Mouse (Mus musculus) frontal cortex, postnatal 25 days (tissue): ENCODE results near the gene Cldn7.
A peak's percentile ranks its signal among the peaks of the same experiment; 100 is the strongest.

Experiments used
- DNase-seq, 2 experiments: peaks; one replicate each; pipeline ENCODE4 v3.0.0; 2022; ENCODE audit warnings: low spot score in 2 of 2

Gene Cldn7

DNA sequence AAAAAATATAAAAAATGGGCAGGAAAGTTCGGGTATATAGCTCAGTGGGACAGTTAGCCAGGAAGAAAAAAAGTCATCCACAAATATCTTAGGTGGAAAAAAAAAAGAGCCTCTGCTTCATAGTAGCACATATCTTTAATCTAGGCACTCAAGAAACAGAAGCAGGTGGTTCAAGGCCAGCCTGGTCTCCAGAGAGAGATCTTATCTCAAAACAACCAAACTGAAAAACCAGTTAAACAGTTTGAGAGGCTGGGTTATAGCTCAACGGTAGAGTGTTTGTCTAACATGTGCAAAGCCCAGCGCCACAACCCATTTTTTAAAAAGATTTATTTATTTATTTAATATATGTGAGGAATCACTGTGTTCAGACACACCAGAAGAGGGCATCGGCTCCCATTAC lies 31.5 kb upstream of the Cldn7 start:
- no peak for DNase-seq

DNA sequence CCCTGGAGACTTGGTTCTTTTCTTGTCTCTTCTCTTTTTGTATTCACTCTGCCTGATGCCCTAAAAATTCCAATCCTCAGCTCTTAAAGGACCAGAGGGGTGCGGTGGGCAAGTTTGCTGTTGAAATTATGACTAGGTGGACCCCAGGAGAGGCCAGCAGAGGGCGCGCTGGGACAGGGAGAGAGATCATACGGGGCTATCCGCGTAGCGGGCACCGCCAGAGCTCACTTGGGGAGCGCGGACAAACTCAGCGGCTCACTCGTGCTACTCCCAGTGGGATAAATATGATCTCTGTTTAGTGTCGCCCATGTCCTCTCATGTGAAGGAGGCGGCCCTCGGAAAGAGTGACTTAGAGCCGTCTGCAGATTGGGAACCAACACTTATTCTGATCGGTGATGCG lies 30.4 kb upstream of the Cldn7 start:
- peak; percentile 79 to 84 for DNase-seq

DNA sequence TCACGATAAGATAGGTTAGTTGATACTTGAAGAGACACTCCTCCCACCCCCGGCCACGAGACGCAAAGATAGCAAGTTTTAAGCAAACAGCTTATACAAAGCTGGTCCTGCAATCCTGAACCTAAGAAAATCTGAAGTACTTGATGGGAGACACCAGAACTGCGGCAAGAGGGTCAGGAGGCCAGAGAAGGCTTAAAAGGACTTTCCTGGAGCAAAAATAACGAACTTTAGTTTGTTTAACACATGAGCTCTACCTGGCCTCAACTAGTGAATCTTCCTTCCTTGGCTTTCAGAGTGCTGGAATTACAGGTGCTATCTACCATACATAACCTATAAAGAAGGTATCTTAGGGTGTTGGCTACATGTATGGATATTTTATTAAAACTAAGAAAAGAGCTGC lies 29.9 kb upstream of the Cldn7 start:
- DNase-seq = no peak

DNA sequence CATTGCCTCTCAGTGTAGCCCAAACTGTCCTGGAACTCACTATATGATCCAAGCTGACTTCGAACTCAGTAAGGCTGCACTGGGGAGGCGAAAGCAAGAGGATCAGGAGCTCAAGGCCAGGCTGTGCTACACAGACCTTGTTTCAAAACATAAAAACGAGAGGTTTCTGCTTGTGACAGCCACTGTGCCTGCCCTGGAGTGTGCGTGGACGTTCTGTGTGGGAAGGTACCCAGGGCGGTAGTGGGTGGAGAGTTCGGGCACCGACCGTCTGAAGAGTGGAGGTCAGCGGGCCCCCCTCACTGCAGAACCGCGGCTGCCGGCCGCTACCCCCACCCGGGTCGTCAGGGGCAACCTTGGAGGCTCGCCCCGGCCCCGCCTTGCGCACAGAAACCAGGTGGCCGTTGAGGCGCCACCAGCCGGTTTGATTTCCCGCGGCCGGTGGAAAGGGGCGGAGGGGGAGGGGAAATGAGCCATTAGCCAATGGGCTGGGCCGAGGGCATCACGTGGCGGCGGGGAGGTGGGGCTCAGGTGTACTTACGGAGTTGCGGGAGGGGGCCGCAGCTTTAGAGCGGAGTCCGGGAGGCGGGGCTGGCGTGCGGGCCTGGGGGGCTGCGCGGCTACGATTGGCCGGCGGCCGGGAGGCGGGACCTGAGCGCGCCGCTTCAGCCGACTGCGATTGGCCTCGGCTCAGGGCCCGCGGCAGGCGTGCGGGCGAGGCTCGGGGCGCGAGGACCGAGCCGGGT lies 29.3 kb upstream of the Cldn7 start, which contains the start of gene Ybx2:
TSS of gene Ybx2 (plus strand) at position 660 of the 743 bp plus-strand sequence.
- peak; percentile 67 to 76 for DNase-seq

DNA sequence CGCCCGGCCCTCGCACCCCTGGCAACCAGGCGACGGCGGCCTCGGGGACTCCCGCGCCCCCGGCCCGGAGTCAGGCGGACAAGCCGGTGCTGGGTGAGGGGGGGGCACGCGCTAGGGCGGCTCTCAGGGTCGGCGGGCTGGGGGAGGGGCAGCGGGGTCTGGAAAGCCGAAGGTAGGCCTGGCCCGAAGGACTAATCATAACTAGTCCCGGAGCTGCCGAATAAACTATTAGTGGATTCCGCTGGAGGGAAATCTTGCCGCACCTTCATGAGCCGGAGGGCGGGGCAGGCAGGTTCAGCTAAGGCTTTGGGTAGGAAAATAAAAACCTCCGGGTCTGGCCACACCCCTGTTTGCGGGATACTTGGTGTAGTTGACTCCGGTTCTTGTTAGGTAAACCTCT lies 28.4 kb upstream of the Cldn7 start:
- no peak for DNase-seq

DNA sequence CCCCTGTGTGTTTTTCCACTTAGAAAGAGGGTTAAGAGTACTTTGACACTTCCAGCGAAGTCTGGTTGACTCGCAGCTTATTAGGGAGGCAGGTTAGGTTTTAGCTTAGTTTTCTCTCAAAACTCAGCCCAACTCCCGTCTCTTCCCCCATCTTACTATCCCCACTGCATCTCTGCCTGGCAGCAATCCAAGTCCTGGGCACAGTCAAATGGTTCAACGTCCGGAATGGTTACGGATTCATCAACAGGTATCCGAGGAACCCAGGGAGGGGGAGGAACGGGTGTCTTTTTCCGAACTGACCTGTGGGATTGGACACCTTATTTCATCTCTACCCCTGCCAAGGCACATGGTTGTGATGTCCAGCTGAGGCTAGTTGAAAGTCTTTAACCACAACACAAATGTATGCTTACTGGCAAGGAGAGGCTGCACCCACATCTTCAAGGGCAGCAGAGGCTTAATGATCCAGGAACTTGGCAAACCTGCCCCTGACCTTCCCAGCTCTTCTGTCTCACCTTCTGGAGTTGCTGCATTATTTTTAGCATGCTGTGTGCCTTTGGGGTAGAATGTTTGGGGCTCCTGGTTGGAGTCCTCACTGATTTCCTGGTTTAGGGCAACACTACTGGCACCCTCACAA lies 27.7 kb upstream of the Cldn7 start:
- no peak for DNase-seq

DNA sequence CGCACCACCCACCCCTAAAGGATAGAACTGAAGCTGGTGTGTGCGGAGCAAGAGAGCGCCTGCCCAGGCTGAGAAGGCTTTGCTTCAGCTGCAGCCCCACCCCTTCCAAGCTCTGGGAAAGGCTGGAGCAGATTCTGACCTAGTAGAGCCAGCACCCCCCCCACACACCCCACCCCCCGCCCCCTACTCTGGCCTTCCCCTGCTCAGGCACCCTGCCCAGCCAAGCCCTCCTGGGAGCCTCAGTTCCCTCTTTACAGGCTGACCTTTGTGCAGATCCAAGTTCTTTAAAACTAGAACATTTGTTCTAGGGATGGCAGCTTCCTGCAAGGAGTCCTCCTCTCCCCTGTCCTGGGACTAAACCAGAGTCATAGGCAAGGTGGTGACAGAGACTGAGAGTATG lies 27.2 kb upstream of the Cldn7 start:
- DNase-seq = no peak

DNA sequence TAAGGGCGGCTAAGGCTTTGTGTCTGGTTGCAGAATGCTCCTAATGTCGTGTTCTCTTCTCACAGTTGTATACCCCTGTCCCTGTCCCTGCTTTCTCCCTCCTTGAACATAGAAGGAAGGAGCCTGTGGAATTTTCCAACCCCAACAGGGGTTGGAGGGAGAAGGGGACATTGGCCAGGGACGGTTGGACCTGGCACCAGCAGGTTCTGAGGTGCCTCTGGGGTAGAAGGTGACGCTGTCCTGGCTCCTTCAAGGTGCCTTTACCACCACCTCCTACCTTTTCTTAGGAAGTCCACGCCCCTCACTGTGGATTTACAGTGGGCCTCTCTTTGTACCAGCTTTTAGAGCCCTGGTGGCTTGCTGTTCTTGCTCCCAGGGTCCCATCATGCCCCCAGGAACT lies 26.7 kb upstream of the Cldn7 start:
- DNase-seq = no peak

DNA sequence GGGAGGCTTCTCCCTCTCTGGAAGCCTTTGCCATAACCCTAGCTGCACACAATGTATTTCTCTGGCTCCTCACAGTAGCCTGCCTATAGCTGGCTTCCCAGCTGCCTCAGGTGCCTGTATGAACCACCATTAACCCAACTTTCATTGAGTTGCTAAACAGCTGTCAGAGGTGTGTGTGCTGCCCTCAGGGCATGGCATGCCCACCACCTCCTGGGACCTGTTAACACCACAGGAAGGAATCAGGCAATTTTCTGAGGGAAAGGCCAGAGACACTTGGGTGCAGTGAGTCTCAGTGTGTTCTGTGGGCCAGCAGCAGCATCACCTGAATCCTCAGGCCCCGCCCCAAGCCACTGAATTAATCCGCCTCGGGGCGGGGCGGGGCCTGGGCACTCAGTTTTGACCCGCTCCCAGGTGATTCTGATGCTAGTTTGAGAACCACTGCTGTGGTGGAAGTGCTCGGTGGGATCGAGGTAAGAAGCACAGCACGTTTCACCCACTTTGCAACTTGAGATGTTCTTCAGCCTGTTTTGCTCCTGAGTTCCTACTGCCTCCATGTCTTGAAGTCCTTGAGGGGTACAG lies 26.1 kb upstream of the Cldn7 start:
- DNase-seq = no peak

DNA sequence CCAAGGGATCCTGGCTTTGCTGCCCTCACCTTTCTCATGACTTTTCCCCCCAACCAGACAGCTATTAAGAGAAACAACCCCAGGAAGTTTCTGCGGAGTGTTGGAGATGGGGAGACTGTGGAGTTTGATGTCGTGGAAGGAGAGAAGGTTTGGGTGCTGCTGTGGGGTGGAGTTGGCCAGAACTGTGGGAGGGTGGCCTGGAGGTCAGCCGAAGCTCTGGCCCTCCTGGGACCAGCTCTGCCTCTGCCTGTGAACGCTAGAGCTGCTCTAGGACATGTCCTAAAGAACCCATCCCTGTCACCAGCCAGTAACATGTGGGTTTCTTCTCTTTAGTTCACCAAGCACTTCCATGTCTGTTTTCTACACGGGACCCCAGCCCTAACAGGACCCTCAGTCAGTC lies 25.4 kb upstream of the Cldn7 start:
- DNase-seq = no peak

DNA sequence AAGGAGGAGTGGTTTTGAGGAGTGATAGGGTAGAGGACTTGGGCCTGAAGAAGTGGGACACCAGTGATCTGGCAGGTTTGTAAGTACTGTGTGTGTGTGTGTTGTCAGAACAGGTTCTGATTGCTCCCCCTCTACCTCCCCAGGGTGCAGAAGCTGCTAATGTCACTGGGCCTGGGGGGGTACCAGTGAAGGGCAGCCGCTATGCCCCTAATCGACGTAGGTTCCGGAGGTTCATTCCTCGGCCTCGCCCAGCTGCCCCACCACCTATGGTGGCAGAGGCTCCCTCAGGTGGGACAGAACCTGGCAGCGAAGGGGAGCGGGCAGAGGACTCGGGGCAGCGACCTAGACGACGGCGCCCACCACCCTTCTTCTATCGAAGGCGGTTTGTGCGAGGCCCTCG lies 24.8 kb upstream of the Cldn7 start:
- DNase-seq = no peak

DNA sequence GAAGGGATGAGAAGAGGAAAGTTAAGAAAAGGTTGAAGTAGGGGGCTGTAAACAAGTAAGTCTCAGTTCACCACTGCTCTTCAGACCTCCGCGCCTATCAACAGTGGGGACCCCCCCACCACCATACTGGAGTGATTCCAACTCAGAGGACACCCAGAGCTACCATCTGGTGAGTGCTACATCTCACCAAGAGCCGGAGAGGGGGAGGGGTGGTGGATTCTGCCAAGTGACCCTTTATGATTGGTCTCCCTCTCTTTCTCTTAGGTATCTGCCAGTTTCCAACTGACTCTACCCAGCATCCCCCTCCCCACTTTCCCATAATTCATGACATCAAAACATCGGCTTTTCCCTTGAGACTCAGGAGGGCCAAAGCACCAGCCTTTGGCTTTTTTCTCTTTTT lies 23.6 kb upstream of the Cldn7 start:
- DNase-seq = no peak

DNA sequence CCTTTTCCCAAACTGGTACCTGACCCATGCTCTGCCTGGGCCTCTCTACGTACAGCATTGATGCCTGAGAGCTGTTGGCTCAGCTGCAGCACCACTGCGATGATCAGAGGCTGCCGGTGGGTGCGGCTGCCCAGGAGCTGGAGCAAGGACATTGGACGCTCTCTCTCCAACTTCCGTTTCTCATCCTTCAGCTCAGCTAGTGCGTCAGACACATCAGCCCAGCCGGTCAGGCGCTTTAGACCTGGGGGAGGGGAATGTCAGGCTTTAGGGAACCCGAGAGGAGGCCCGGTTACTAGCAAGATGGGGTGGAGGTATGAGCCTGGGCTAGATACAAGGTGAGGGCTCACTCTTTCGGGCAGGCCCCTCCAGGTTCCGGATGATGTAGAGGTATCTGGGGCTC lies 19.4 kb upstream of the Cldn7 start:
- no peak for DNase-seq

DNA sequence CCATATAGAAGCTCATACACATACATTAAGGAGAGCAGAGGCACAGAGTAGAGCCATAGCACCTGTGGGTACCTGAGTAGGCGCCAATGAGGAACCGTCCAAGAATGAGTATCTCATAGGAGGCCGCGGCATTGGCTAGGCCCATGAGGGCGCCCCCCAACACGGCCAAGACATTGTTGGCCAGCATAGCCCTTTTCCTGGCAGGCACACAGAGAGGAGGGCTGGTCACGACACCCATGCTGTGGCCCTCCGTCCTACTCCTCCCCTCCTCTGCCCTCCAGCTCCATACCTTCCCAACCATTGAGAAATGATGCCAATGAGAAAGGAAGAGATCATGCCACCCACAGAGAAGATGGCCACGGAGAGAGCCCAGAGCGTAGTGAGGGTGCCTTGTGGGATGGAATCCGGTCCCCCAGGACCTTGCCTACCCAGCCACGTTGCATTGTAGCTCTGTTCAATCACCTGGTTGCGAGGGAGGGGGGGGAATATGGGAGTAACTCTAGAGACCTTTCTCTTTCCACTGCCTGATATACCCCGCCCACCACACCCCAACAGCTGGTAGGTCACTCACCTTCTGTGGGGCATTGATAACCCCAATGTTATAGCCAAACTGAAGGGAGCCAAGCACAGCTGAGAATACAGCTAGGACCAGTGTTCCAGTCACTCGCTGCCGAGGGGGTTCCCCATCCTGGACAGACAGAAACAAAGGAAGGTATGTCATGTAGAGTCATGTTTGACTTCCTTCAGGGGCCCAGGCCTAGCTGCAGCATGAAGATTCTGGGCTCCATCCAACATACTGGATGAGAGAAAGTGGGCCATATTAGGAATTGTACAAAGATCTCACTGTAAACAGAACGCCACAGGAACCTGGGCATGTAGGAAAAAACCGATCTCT lies 18.3 kb upstream of the Cldn7 start:
- DNase-seq = no peak

DNA sequence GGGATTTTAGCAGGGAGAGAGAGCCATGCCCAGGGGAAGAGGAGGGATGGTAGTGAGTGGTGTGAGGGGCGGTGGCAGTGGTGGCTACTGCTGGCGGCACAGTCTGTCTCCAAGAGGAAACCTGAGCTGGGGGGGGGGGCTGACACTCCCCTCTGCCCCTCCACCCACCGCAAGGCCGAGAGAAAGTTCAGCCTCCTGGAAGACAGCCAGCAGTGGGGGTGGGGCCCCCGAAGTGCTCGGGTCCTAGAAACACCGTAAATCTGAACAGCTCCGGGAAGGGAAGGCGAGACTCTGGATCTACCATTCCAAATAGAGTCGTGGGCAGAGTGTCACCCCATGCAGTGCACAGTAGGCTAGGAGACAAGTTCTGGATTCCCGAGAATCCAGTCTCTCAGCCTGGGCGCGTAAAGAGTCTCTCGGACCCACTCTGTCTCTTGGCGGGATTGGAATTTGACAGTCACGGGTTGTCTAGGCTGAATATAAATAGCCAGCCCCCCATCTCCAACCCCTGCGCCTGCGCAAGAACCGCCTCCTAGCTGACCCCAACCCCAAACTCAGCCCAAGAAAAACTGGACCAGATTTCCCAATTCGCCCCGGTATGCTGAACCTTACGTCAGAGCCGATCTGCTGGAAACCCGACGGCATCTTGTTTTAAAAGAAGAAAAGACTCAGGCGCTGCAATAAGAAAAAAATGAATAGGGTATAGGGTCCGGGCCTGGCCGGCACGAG lies 17.1 kb upstream of the Cldn7 start:
- DNase-seq = no peak

DNA sequence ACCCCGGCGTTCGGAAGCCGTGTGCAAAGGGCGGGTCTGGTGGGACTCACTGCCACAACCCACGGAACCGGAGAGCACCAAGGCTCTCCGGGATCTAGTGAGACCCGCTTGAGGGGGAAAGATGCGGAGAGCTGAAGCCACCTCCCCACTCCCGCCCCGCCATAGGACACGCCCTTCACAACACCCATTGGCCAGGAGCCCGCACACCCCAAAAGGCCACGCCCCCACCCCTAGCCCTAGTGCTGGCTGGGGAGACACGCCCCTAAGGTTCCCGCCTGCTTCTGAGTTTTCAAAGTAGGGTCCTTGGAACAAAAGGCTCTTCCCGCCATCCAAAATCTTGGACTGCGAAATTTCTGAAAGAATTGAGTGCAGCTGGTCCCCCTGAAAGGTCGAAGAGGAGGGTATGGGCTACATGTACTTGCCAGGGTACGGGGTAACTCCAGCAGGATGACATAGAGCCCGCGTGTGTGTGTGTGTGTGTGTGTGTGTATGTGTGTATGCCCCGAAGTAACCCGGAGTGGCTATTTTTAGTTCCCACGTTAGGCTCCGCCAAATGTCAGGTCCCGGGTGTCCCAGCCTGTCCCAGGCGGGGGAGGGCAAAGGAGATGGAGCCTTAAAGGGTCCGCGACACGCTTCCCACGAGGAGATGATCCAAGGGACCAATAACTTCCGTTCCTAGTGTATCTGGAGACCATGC lies 16.4 kb upstream of the Cldn7 start, which contains the start of gene Slc2a4:
TSS of gene Slc2a4 (minus strand) at position 123 of the 697 bp plus-strand sequence.
- peak in 1 of 2 experiments; percentile 26 for DNase-seq

DNA sequence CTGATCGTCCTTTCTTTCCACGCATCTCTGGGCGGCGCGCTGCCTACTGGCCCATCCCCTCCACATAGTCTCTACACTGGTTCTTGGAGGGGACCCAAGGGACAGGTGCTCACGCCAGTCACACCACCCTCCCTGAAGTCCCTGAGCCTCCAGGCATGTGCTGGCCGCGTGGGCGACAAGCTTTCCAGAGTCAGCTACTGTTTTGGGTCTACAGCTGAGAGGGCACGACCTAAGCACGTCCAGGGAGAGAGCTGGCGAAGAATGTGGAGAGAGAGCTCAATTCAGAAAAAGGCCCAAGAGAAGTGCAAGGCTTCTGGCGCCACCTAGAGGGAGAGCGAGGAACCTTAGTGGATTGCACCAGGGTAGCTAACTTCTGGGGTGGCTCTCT lies 15.8 kb upstream of the Cldn7 start:
- peak; percentile 59 to 61 for DNase-seq

DNA sequence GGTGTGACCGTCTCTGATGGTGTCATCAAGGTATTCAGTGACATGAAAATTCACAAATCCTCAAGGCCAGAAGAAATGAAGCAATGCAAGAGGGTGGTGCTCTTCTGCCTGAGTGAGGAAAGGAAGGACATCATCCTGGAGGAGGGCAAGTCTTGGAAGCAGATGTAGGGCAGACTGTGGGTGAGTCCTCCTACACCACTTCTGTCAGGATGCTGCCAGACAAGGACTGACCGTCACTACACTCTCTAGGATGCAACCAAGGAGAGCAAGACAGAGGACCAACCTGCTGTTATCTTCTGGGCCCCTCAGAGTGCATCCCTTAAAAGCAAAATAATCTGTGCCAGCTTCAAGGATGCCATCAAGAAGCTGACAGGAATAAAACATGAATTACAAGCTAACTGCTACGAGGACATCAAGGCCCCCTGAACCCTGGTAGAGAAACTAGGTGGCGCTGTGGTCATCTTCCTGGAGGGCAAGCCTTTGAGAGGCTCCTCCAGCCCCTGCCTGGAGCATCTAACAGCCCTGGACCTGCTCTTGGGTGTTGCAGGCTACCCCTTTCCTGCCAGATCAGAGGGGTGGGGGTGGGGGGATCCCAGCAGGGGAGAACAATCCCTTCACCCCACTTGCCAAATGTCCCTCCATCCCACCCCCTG lies 13.6 kb upstream of the Cldn7 start:
- DNase-seq = no peak

DNA sequence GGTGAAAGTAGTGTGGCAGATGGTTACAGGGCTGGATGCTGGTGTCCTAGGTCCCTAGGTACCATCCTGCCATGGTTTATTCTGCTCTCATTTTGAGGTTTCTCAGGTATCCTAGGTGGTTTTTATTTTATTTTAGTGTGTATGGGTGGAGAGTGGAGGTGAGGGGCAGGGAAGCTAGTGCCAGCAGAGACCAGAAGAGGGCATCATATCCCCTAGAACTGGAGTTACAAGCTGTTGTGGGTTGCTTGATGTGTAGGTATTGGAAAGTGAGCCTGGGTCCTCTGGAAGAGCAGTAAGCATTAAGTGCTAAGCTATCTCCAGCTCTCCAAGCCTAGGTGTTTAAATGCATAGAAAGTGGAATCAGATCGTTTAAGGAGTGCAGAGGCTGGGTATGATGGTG lies 12.3 kb upstream of the Cldn7 start:
- DNase-seq = no peak

DNA sequence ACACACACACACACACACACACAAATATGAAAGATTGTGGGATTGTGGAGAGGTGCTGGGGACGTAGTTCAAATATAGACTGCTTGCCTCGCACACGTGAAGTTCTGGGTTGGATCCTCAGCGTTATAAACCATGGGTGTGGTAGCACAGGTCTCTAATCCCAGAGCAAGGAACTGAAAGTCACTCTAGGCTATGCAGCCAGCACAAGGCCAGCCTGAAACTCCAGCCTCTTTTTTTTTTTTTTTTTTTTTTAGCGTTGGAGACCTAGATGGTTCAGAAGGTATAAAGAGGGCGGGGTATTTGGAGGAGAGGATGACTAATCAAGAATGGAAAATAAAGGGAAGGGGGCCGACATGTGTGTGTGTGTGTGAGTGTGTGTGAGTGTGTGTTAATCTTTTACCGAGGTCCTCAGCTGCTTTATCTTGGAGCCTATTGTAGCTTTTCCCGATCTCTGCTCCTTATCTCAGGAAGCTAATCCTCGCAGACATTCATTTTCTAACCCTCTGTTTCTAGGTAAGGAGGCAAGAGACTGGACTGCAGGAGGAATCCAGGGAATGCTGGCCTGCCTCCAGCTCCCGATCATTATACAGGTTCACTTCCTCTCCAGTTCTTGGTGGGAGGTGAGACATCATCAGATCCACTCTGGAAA lies 11.2 kb upstream of the Cldn7 start:
- DNase-seq = no peak
